Mouse (Mus musculus) left cerebral cortex, adult 2 months (tissue): ENCODE results near the gene Glipr1l3. TPM values are rescaled to one million over a fixed set of nuclear protein-coding genes. Genes with fewer than 3 reads are reported as not detected.
A peak's percentile ranks its signal among the peaks of the same experiment; 100 is the strongest.
"Not testable (repeated sequence)": the region's sequence is repeated elsewhere in the genome, so short reads cannot be mapped to it uniquely, and the experiment has no call there.

ENCODE experiments used
- DNase-seq, 2 experiments: peaks; one replicate each; pipeline ENCODE4 v3.0.0; 2021 to 2022; ENCODE audit warnings: low spot score in 2 of 2, mixed read lengths in 1 of 2; ENCODE audit errors: extremely low spot score in 1 of 2
- H3K27ac ChIP-seq: fragments of 200-600 bp; 2 replicates; pipeline ENCODE4 v1.8.1; 2022
- H3K4me3 ChIP-seq: fragments of 200-600 bp; 2 replicates; pipeline ENCODE4 v1.8.1; 2022
- CTCF ChIP-seq: fragments of 200-600 bp; IDR thresholded peaks from 2 replicates; pipeline ENCODE4 v1.8.1; 2022; ENCODE audit warnings: antibody characterized with exemption, mild to moderate bottlenecking, moderate library complexity
- intact Hi-C: fragments of 180-260 bp; cut with DNase I; formaldehyde crosslinking; loops from one replicate; pipeline ENCODE4 v1.15.1; 2025
- long read RNA-seq, 2 experiments: library from polyadenylated mRNA; stranded (forward); transcript quantifications; one replicate each; pipeline ENCODE4 v2.0.0; 2021; ENCODE audit warnings: borderline mapping rate in 2 of 2
- total RNA-seq, 2 experiments: library from RNA; stranded (reverse); gene quantifications; 2 replicates each; pipeline ENCODE4 v1.2.3; 2021

The Glipr1l3 gene
- total RNA-seq, result not detected
- long read RNA-seq, experiment 1, result 0 reads
- long read RNA-seq, experiment 2, result 0 reads

DNA sequence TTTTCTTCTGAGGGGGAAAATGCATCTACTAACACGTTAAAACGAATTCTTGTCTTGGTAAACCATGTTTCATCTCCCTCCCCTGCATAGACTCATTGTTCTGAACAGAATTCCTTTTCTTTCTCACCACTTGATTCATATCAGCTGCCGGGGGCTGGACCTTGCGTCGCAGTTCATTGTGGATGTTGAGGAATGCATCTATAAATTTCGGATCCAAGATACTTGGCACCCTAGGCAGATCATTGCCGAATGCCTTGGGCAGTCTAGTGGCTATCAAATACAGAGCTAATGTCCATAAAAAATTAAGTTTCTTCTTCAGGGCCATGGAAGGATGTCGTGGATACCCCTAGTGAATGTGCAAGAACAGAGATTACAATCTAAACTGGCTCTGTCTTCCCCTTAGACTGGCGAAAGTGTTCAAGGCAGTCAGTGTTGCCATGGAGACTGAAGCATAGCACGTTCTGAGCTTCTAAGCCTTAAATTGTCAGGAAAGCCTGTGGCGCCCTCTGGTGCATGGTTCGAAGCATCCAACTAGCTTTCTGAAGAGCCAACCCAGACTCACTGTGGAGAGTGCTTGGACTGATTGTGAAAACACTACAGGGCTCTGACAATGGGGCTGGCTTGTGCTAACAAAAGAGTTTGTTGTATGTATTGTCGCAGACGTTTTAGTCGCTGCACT, at the start of gene Glipr1l3:
Glipr1l3 (minus strand) TSS at position 446 of the 679 bp plus-strand sequence.
- intact Hi-C loops, result loop anchor here (1.0 to 10.0 kb wide), 3 partner anchors 103 to 655 kb away; partner anchors contain the start of gene Phlda1
- DNase-seq, result peak; percentile 88 to 89
- H3K27ac ChIP-seq, result not testable (repeated sequence)
- peak within 1 kb of the TSS; percentile 34 for H3K4me3 ChIP-seq
- peak; percentile 80 for TF ChIP-seq CTCF

DNA sequence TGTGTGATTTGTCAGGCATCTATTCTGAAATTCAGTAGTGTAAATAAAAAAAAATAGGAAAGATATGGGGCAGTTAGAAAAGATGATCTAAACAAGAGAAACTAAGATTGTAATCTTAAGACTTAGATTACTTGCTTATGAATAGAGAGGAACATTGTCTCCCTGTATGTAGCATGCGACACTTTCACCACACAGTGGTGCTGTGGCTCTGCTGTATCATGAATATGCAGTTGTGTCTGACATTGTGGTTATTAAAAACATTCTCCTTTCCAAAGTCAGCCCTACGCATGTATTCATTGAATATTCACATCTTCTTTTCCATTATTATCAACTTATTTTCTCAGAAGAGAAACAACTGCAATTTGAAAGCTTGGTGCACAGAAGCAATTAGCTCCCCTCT, 43.3 kb upstream of the Glipr1l3 start:
- Histone ChIP-seq H3K27ac (no peak overlapping the region), H3K4me3 (no peak overlapping the region)
- peak; percentile 44 to 55 for DNase-seq
- peak; percentile 79 for TF ChIP-seq CTCF
- intact Hi-C loops, result loop anchor here (1.0 to 10.0 kb wide), 3 partner anchors 281 to 598 kb away; no protein-coding TSS in a partner anchor

DNA sequence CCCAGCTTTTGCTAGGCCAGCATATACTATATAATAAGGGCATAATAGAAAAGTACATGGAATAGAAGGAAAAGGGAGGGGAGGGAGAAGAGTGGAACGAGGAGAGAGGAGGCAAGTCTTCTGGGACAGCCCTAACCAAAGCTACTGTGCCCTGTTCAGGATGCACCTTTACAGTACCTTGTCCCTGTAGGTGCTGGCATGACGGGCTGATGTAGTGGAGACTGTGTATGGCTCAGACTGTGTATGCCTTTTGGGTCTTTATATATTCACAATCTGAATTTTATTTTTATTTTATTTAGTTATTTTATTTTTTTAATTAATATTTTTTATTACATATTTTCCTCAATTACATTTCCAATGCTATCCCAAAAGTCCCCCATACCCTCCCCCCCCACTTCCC, 33.8 kb upstream of the Glipr1l3 start:
- intact Hi-C loops, H3K27ac ChIP-seq, DNase-seq, H3K4me3 ChIP-seq: not testable (repeated sequence)

DNA sequence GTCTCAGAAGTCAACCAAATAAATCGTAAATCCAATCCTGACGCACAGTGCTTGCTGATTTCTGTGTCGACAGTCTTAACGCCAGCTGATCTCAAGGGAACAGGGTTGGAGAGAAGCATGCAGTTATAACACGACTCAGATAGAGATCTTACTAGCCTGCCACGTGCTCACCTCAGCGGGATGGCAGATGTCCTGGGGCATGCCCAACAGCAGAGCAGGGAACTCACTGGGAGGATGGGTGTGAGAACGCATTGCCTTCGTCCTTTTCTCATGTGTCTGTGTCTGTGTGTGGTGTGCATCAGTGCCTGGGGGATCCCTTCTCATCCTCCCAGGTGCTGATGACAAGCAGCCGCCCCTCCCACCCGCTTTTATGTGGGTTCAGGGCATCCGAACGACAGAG, 16.9 kb upstream of the Glipr1l3 start:
- H3K27ac ChIP-seq, H3K4me3 ChIP-seq, intact Hi-C loops, DNase-seq: not testable (repeated sequence)

DNA sequence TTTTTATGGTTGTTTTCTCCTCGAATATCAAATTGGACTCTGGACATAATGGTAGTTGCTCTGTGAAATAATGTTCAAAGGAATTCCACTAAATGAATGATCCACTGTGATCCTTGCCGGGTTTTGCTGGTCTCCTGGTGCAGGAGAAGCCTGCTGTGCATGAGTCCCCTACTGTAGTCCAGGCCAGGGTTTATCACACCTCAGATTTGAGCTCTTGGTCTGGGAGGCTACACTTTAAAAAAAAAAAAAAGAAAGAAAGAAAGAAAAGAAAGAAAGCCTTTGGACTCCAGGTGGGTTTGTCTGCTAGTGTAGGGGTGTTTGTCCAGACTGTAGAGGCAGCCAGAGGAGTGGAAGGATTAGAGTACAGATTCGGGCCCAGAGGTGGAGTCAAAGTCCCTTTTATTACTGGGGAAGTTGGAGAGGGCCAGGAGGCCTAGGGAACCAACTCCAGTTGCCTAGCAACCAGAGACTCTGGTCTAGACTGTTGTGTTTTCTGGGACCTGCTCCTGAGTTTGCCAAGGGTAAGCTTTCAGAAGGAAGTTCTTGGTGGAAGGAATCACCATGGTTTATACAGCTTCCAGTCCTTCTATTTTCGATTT, 3.1 kb upstream of the Glipr1l3 start, which contains the start of gene Caps2:
Caps2 (plus strand) TSS at position 454 of the 599 bp plus-strand sequence.
- intact Hi-C loops, result loop anchor here (5.0 to 10.0 kb wide), 2 partner anchors 106 to 658 kb away; partner anchors contain the start of gene Phlda1
- H3K4me3 ChIP-seq, result no peak within 1 kb of the TSS
- H3K27ac ChIP-seq, result no peak within 1 kb of the TSS
- TF ChIP-seq CTCF, result no peak
- DNase-seq, result no peak

DNA sequence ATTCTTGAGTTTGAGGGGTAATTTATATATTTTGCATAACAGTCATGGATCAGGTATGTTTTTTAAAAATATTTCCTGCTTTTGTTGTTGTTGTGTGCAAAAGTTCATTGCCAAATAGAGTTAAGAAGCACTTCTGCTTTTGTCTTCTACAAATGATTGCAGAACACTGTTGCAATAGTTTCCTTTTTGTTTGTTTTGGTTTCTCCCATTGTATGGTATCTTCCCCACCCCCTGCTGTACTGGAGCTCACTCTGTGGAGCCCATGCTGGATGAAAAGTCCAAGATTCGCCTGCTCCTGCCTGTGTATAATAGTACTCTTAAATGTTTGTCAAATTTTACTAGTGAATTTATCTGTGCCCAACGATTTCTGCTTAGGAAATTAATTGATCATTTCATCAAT, 20.3 kb downstream of the Glipr1l3 start:
- no peak for TF ChIP-seq CTCF

DNA sequence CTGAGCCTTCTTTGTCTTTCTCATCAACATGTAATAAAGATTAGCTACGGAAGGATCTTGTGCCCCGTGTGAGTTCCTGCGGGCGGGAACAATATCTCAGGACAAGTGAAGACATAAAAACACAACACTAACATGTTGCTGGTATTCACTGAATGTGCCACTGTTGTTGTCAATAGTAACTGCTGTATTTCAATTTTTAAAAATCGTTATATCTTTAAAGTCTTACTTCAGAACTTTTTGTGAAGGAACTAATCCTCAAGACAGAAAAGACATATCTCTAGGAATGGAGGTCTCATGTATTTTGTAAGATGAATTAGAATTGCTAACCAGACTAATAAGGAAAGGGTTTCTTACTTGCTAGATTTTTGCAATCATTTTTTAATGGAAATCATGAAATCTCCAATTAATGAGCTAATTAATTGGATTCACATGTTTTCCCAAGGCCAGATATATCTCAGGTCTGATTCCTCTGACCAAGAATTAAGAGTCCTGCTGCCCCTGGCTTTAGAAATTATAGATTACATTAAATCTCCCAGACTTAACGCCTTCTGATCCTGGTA, 21.2 kb downstream of the Glipr1l3 start:
- Histone ChIP-seq H3K27ac (no peak overlapping the region), H3K4me3 (peak overlapping the region; percentile 32)
- intact Hi-C loops, result loop anchor here (1.0 kb wide), 1 partner anchor 60 kb away; no protein-coding TSS in a partner anchor
- TF ChIP-seq CTCF, result no peak
- no peak for DNase-seq

More for the DNA sequence above, 20.3 kb downstream of the Glipr1l3 start:
- Histone ChIP-seq H3K4me3 (no peak overlapping the region), H3K27ac (no peak overlapping the region)
- intact Hi-C loops, result loop anchor here (1.0 kb wide), 1 partner anchor 61 kb away; no protein-coding TSS in a partner anchor
- no peak for DNase-seq

DNA sequence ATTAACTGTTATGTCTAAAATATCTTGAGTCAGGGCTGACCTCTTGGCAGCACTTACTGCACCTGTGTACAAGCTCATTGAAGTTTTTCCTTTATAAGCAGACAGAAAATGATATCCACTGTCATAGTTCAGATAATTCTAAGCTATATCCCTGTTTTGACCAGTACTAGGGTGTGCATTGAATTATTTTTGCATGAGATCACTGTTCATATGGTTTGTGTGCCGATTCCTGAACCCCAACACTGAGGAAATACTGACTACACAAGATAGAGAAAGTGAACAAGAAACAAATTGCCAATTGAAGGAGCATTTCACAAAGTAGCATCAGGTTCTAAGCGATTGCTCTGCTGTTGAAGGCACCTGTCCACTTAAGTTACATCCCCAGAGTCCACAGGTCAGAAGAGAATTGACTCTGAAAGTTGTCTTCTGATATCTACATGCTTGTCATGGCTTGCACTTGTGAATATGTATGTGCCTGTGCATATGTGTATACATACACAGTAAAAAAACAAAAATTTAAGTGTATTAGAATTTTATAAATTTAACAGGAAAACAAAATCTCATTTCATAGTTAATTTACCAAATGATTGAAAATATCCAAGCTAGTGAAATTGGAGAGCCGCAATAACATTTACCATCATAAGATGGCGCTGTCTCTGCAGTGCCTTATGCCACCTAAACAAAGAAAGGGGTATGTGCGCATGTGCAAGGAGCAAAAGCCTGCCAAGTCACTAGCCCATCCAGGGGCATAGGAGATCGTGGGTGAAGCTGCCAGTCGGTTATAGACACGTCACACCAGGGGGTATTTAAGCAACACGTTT, 21.9 kb downstream of the Glipr1l3 start:
- Histone ChIP-seq H3K4me3 (peak overlapping the region; percentile 32), H3K27ac (no peak overlapping the region)
- peak in 1 of 2 experiments; percentile 23 for DNase-seq
- intact Hi-C loops, result no loop called here
- TF ChIP-seq CTCF, result peak; percentile 70

DNA sequence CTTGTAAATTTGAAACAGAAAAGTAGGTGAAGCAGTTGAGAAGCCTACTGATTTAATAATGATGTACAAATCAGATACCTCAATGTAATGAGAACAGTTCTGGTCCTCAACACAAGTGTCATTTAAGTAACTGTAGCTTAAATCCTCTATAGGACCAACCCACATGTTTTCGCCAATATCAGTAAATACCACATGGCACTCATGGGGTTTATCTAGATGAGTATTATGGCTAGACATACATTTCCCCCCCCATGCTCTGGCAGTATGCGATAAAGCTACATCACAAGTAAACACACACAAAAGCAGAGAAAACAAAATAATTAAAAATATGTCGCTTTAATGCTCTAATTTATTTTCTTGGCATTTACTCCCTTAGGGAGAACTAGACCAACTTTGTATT, 27.9 kb downstream of the Glipr1l3 start:
- H3K4me3 ChIP-seq, result no peak overlapping the region
- no peak for DNase-seq
- TF ChIP-seq CTCF, result no peak
- intact Hi-C loops, result no loop called here
- H3K27ac ChIP-seq, result no peak overlapping the region

DNA sequence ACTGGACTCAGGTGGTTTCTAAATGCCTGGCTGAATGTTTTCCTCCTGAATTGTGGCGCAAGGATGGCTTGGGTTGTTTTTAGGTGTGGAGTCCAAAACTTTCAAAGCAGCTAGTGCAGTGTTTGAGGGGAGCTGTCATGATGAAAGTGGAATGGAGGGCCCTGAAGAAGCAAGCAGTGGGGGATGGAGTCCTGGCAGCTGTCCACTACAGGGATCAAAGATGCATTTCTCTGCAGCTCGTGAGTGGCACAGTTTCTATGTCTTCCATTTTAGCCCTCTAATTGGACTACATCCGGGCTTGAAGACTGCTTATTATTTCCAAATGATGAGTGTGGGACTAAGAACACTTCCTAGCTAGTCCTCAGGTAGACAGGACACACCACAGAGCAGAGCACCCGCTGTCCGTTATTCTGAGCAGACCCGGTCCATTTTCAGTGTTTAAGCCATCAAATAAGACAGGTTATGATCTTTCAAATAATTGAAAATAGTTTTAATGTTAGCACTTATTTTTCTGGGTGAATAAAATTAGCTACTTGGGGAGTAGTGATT, 32.4 kb downstream of the Glipr1l3 start:
- intact Hi-C loops, H3K4me3 ChIP-seq, DNase-seq, H3K27ac ChIP-seq: not testable (repeated sequence)

DNA sequence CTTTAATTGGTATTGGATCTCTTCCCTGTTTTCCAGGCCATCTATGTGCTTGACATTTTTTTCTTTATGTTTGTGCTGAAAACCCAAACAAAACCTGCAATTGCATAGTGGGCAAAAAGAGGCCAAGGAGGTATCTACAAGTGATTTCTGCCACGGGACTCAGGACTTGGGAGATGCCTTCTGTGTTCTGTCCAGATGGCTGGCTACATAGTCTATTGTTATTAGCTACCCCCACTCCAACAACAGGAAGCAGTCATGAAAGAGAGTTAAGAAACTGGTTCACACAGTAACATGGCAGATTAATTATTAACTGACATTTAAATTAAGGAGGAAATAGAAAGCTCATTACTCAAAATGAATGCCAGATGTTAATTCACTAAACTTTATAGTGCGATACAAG, 35.0 kb downstream of the Glipr1l3 start:
- intact Hi-C loops, H3K4me3 ChIP-seq, H3K27ac ChIP-seq, DNase-seq: not testable (repeated sequence)
